Mouse (Mus musculus): ENCODE measurements around the gene Uvssa.

- TF ChIP-seq POLR2A (IDR thresholded peaks at IDR 0.05; ENCODE audit: extremely low read depth, insufficient read depth, low read length) (no peak), CTCF (IDR thresholded peaks at IDR 0.05; ENCODE audit: low read depth, low read length) (no peak)
Measured at GRCm38 (mm10) chr5:33420313-33420712, 42.0 kb downstream of the Uvssa start.

Data from liver, adult 2 months (tissue).